Mouse (Mus musculus) liver, embryonic 14.5 days (tissue): ENCODE measurements around the gene Cnih1. TPM values are rescaled to one million over a fixed set of nuclear protein-coding genes. Genes with fewer than 3 reads are reported as not detected.
A peak's percentile ranks its signal among the peaks of the same experiment; 100 is the strongest.
"Not testable (repeated sequence)": the region's sequence is repeated elsewhere in the genome, so short reads cannot be mapped to it uniquely, and the experiment has no call there.

Experiments
- ATAC-seq: fragments of 200-750 bp; cut with Nextera tagmentation; 2 replicates; pipeline ENCODE4 v1.8.0; 2017; ENCODE audit warnings: moderate number of reproducible peaks, mild to moderate bottlenecking, moderate library complexity; ENCODE audit not compliant: insufficient read depth
- DNase-seq, 3 experiments: peaks; one replicate each; pipeline ENCODE4 v3.0.0-alpha.2; 2012 to 2013; ENCODE audit warnings: low read depth in 3 of 3, low spot score in 3 of 3
- H3K27ac ChIP-seq: fragments of 300-500 bp; sonication (generic); 2 replicates; pipeline ENCODE4 v1.5.1; 2014; ENCODE audit warnings: moderate library complexity, mild to moderate bottlenecking, control low read depth, inconsistent platforms
- H3K27me3 ChIP-seq: fragments of 300-500 bp; sonication (generic); 2 replicates; pipeline ENCODE4 v1.6.1; 2014; ENCODE audit warnings: mild to moderate bottlenecking, low read length, moderate library complexity; ENCODE audit not compliant: control insufficient read depth, insufficient read depth
- H3K36me3 ChIP-seq: fragments of 300-500 bp; sonication (generic); replicated peaks from 2 replicates; pipeline ENCODE4 v1.6.1; 2014; ENCODE audit warnings: low read depth; ENCODE audit not compliant: control insufficient read depth, insufficient read depth
- H3K4me1 ChIP-seq, 2 experiments: fragments of 200-500 bp in 1 of 2; fragments of 300-500 bp in 1 of 2; sonication (generic) in 1 of 2; replicated peaks; 2 replicates each; pipeline ENCODE4 v1.6.1; 2012 to 2014; ENCODE audit warnings: antibody characterized with exemption in 1 of 2, inconsistent platforms in 1 of 2, low read length in 1 of 2; ENCODE audit not compliant: control insufficient read depth in 2 of 2, insufficient read depth in 2 of 2
- H3K4me2 ChIP-seq: fragments of 300-500 bp; sonication (generic); 2 replicates; pipeline ENCODE4 v1.6.1; 2014; ENCODE audit warnings: low read depth, mild to moderate bottlenecking, control low read depth, moderate library complexity
- H3K4me3 ChIP-seq, 2 experiments: fragments of 200-500 bp in 1 of 2; fragments of 300-500 bp in 1 of 2; sonication (generic) in 1 of 2; 2 replicates each; pipeline ENCODE4 v1.5.1; 2012 to 2014; ENCODE audit warnings: low read depth in 2 of 2, low read length in 2 of 2, mild to moderate bottlenecking in 2 of 2, control low read depth in 1 of 2, inconsistent platforms in 1 of 2, moderate library complexity in 1 of 2; ENCODE audit not compliant: insufficient read depth in 1 of 2
- H3K9ac ChIP-seq: fragments of 300-500 bp; sonication (generic); replicated peaks from 2 replicates; pipeline ENCODE4 v1.6.1; 2014; ENCODE audit warnings: mild to moderate bottlenecking, control low read depth, moderate library complexity
- H3K9me3 ChIP-seq: fragments of 300-500 bp; sonication (generic); 2 replicates; pipeline ENCODE4 v1.6.1; 2016; ENCODE audit warnings: low read length, mixed read lengths; ENCODE audit not compliant: control insufficient read depth
- CTCF ChIP-seq: IDR thresholded peaks from 2 replicates; pipeline ENCODE4 v1.5.1; 2016; ENCODE audit warnings: antibody characterized with exemption, low read depth, control low read depth
- EP300 ChIP-seq: IDR thresholded peaks from 2 replicates; pipeline ENCODE4 v1.6.1; 2016; ENCODE audit warnings: antibody characterized with exemption, low read depth
- WGBS: fragments of 180-500 bp; shearing (Covaris S2); extraction: QIAGEN DNeasy Blood & Tissue Kit; methylation state at CpG from one replicate; pipeline ENCODE4 v1.1.7; 2014; ENCODE audit not compliant: insufficient replicate concordance; 5-methylcytosine and 5-hydroxymethylcytosine counted together
- polyA plus RNA-seq, 2 experiments: library from polyadenylated mRNA; depleted of rRNA in 1 of 2; stranded (reverse) in 1 of 2; unstranded in 1 of 2; fragments of >200 nt; fragmentation: Nextera tagmentation in 1 of 2; extraction: Ambion mirVana in 1 of 2; gene quantifications; 2 replicates each; pipeline versions ENCODE4 v1.2.1 to v1.2.3; 2012 to 2014

Gene Cnih1
- polyA plus RNA-seq, 2 experiments: 33.8 to 84.0 TPM

GRCm38 (mm10) chr14:46827430-46827829, 39.2 kb upstream of the Cnih1 start:
- ATAC-seq (peak; percentile 15; the same call in 1 of the 2 replicates), DNase-seq (peak in 1 of 3 experiments; percentile 36)
- Histone ChIP-seq H3K4me1 (peaks cover 20 to 36% of the 10 kb centered on the region in 2 experiments), H3K9ac (no peak overlapping the region), H3K36me3 (no peaks in the 10 kb centered on the region), H3K27ac (no peak overlapping the region; the same call in 1 of the 2 replicates), H3K9me3 (no peaks in the 10 kb centered on the region), H3K4me2 (no peak overlapping the region), H3K4me3 (no peak overlapping the region), H3K27me3 (no peaks in the 10 kb centered on the region)
- no peak for TF ChIP-seq EP300
- no peak for TF ChIP-seq CTCF
- WGBS: 18% methylated on average over 1 of the region's 1 CpGs

GRCm38 (mm10) chr14:46823996-46824395, 35.8 kb upstream of the Cnih1 start:
- H3K36me3 ChIP-seq: no peaks in the 10 kb centered on the region
- H3K27ac ChIP-seq: no peak overlapping the region
- no peak for ATAC-seq
- no peak for DNase-seq
- no peak overlapping the region for H3K9ac ChIP-seq
- H3K4me3 ChIP-seq: no peak overlapping the region
- H3K27me3 ChIP-seq: no peaks in the 10 kb centered on the region
- WGBS: 45% methylated on average over 2 of the region's 2 CpGs
- H3K4me2 ChIP-seq: no peak overlapping the region
- TF ChIP-seq CTCF: no peak
- no peak for TF ChIP-seq EP300
- peaks cover 16 to 38% of the 10 kb centered on the region in 2 experiments for H3K4me1 ChIP-seq
- H3K9me3 ChIP-seq: no peaks in the 10 kb centered on the region

GRCm38 (mm10) chr14:46821873-46822716, 33.9 kb upstream of the Cnih1 start, which contains the start of gene Gmfb:
TSS of gene Gmfb (minus strand) at chr14:46822242.
- peak within 1 kb of the TSS; percentile 68 to 77 for H3K4me3 ChIP-seq
- H3K4me2 ChIP-seq: peak within 1 kb of the TSS; percentile 94
- peak within 1 kb of the TSS; percentile 74 for H3K9ac ChIP-seq
- peak within 1 kb of the TSS; percentile 35 for H3K27ac ChIP-seq
- no peaks in the 10 kb centered on the region for H3K27me3 ChIP-seq
- peaks cover 8 to 26% of the 10 kb centered on the region in 2 experiments for H3K4me1 ChIP-seq
- DNase-seq: peak; percentile 82 to 84 (median 83)
- TF ChIP-seq EP300 (peak; percentile 47; the same call in 1 of the 2 replicates), CTCF (peak; percentile 53)
- 1% methylated on average over 65 of the region's 65 CpGs for WGBS
- ATAC-seq: peak; percentile 94
- peaks cover 2% of the 10 kb centered on the region; the same call in 1 of the 2 replicates for H3K36me3 ChIP-seq
- H3K9me3 ChIP-seq: no peaks in the 10 kb centered on the region

GRCm38 (mm10) chr14:46821271-46821872, 33.2 kb upstream of the Cnih1 start:
- Histone ChIP-seq H3K27ac (peak overlapping the region; percentile 35), H3K36me3 (peaks cover 5% of the 10 kb centered on the region; the same call in 1 of the 2 replicates), H3K4me2 (peak overlapping the region; percentile 94), H3K9me3 (no peaks in the 10 kb centered on the region), H3K4me3 (peak overlapping the region; percentile 68 to 77), H3K4me1 (peaks cover 12 to 29% of the 10 kb centered on the region in 2 experiments), H3K27me3 (no peaks in the 10 kb centered on the region), H3K9ac (peak overlapping the region; percentile 74)
- ATAC-seq (peak; percentile 20; the same call in 1 of the 2 replicates), DNase-seq (no peak)
- WGBS: 0% methylated on average over 11 of the region's 11 CpGs
- TF ChIP-seq CTCF (no peak), EP300 (no peak)

- 73% methylated on average over 5 of the region's 6 CpGs for WGBS
- H3K9me3 ChIP-seq, H3K27me3 ChIP-seq, H3K27ac ChIP-seq, ATAC-seq, H3K36me3 ChIP-seq, H3K4me3 ChIP-seq, DNase-seq, H3K9ac ChIP-seq: not testable (repeated sequence)
- Histone ChIP-seq H3K4me1 (peaks cover 21 to 38% of the 10 kb centered on the region in 2 experiments), H3K4me2 (peak overlapping the region; percentile 3; the same call in 1 of the 2 replicates)
These were observed 31.8 kb upstream of the Cnih1 start for GRCm38 (mm10) chr14:46819961-46820360.
